Mouse (Mus musculus) skeletal muscle tissue, adult 2 months (tissue): ENCODE data around the gene Dab2ip.

Source experiments
- DNase-seq: peaks from one replicate; pipeline ENCODE4 v3.0.0-alpha.2; 2012; ENCODE audit warnings: low read depth, low spot score

The Dab2ip gene

GRCm38 (mm10) chr2:35595102-35595501 is 37.0 kb downstream of the Dab2ip start:
- DNase-seq: no peak

DNA sequence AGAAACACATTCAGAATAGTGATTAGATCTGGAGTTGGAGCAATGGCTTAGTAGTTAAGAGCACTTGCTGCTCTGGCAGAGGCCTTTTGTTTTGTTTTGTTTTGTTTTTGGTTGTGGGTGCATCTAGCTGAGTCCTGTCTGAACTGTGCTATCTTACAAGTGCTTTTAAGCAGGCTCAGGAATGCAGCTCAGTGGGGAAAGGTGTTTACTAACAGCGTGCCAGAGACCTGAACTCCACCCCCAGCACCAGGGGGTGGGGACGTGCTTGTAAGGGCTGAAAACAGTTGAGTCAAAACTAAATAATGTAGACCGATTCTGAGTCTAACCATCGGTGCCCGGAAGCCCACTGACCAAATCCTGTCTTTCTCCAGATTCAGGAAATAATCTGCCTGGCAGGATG is 37.7 kb downstream of the Dab2ip start:
- DNase-seq: no peak

- no peak for DNase-seq
These were observed 38.7 kb downstream of the Dab2ip start for GRCm38 (mm10) chr2:35596796-35597195.

GRCm38 (mm10) chr2:35598819-35599218 is 40.8 kb downstream of the Dab2ip start:
- no peak for DNase-seq

DNA sequence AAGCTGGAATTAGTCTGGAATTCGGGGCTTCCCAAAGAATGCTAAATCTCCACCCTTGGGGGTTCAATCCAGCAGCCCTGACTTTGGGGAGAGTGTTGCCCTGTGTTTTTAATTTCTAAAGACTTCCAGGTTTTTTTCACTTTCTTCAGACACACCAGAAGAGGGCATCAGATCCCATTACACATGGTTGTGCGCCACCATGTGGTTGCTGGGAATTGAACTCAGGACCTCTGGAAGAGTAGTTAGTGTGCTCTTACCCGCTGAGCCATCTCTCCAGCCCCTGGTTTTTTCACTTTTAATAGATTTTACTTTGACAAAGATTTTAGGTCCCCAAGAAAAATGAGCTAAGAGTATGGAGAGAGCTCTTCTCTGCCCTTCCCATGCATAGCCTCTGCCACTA is 43.6 kb downstream of the Dab2ip start:
- no peak for DNase-seq

DNA sequence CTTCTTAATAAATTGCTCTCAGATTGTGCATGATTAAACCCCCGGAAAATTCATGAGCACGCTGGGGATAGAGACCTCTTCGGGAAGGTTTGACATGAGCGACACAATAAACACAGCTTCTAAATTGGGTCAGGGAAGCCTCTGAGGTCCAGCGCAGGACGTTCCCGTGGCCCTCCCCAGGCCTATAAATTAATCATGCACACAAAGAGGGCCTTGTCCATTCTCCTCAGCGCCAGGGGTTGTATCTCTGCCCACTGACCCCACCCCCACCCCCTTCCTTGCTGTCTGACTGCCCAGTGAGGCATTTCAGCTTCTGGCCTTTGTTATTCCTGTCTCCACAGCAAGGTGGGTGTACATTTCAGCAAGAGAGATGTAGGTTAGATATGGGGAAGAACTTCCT is 49.4 kb downstream of the Dab2ip start:
- DNase-seq: no peak

GRCm38 (mm10) chr2:35608856-35609255 is 50.8 kb downstream of the Dab2ip start:
- DNase-seq: no peak

DNA sequence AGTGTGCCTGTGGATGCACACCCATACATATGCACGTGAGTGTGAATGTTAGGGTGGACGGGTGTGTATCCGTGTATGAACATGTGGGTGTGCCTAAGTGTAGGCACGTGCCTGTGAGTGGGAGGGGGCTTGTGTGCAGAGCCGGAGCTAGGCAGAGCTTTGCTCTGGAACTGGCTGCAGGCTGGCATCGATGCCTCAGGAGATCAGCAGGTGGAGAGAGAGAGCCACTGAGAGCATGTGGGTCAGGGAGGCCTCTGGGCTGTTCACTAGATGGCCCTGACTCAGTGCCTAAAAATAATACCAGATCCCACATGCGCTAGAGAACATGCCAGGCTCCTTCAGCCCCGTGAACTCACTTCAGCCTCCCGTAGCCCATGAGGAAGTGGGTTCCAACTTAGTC is 51.3 kb downstream of the Dab2ip start:
- peak; percentile 77 for DNase-seq

DNA sequence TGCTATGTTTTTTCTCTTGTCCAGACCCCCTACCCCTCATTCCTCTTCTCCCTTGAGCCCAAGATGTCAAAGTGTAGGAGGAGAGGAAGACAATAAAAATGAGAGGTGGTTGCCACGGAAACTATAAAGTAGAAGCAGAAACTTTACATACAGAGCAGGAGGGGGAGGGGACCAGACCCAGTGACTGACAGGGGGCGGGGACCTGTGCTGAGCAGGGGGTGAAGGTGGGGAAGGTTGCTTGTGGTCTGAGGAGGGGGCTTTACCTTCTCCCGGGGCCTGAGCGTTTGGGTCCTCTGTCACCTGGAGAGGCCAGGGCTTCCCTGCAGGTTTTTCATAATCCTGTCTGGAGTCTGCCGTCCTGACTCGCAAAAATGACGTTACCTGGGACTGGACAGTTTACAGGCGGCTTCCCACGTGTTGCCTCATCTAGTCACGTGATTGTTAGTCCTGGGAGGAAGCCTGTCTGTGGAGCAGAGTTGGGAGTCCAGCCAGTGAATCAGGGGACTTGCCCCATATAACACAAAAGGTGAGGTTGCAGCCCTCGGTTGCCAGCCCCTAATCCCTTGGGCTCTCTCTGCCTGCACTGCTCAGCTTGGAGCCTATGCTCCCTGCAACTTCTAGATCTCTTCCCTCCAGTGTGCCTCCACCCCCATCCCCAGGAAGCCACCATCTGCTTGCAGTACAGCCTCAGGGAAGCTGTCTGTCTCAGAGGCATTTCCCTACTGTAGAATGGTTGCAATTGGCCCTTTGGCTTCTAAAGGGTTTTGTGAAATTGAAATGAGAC is 52.3 kb downstream of the Dab2ip start:
- no peak for DNase-seq

- DNase-seq: no peak
These were observed 52.9 kb downstream of the Dab2ip start for GRCm38 (mm10) chr2:35610976-35611375.

- DNase-seq: no peak
These were observed 53.6 kb downstream of the Dab2ip start for GRCm38 (mm10) chr2:35611645-35612044.

DNA sequence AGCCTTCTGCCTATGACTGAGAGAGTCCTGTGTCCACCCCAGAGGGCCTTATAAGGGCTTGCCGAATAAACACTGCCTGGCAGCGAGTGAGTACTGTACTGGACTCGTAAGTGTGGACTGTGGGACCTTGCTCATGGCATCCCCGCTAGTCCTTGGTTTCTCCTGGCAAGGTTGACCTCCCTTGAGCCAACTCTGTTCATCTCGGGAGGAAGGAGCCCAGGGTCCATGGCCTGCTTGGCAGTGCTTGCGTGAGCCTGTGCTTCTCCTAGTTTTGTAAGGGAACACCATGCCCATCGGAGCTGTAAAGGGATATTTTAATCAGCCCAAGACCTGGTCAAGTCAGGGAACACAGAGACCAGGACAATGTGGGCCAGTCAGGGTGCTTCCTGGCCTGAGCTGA is 54.2 kb downstream of the Dab2ip start:
- DNase-seq: peak; percentile 70

DNA sequence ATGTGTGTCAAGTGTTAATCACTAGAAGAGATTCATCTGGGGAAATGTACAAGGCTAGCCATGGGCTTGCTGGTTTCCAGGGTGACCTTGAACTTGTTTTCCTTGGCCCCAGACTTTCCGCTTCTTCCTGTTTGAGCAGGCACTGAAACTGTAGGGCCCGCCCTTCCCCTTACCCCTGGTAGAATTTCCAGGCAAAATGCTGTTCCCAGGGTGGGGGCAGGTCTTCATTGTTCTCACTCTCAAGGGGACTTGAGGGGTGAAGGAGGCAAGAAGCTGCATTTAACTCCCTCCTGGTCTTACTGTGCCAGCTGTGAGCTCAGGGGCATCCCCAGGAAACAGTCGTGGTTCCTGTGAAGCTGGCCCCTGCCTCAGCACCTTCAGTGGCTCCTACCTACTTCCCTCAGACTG is 55.9 kb downstream of the Dab2ip start:
- DNase-seq: no peak

DNA sequence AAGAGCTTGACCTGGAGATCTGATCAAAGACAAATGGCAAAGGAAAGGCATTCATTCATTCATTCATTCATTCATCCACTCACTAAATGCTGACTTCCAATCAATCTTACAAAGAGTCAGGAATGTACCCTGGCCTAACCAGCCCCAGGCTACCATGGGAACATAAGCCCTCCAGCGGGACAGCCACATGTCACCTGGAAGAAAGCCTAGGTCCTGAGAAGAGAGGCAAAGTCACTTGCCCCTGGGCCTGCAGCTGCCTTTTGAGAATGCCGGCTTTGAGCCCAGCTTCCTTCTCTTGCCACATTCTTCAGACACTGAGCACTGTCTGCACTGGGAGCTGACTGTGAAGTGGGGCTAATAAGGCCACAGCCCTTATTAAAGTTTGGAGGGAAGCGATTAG is 56.3 kb downstream of the Dab2ip start:
- no peak for DNase-seq

DNA sequence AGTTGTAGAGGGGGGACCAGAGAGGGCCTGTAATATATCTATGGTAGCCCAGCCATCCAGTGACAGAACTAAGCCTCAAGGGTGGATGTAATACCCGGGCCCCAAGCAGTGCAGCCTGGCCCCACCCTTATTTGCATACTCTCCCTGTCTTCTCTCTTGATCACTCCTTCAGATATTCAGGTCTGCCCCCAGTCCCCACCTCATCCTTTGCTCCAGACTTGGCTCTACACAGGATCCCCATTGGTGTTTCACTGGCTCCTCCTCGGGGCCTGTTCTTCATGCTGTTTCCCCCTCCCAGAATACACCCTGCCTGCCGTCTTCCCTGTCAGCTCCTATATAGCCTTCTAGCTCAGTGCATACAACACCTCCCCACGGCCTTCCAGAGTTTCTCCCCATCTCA is 57.3 kb downstream of the Dab2ip start:
- DNase-seq: no peak

DNA sequence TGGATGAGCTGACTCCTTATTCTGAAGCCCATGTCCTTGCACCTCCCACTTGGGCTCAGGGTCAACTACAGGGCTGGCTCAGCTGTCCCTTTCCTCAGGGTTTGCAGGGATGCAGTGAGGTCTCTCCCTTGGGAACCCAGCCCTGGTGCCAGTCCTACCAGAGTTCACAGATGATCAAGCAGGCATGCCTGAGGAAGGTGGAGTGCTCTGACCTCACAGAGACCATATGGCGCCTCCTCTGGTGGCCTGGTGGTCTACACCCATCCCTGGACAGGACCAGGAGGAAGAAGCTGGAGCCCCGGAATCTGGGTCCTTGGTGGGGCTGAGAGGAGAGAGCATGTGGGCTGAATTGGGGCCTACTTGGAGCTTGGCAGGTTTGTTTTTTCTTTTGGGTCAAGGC is 57.9 kb downstream of the Dab2ip start:
- no peak for DNase-seq

DNA sequence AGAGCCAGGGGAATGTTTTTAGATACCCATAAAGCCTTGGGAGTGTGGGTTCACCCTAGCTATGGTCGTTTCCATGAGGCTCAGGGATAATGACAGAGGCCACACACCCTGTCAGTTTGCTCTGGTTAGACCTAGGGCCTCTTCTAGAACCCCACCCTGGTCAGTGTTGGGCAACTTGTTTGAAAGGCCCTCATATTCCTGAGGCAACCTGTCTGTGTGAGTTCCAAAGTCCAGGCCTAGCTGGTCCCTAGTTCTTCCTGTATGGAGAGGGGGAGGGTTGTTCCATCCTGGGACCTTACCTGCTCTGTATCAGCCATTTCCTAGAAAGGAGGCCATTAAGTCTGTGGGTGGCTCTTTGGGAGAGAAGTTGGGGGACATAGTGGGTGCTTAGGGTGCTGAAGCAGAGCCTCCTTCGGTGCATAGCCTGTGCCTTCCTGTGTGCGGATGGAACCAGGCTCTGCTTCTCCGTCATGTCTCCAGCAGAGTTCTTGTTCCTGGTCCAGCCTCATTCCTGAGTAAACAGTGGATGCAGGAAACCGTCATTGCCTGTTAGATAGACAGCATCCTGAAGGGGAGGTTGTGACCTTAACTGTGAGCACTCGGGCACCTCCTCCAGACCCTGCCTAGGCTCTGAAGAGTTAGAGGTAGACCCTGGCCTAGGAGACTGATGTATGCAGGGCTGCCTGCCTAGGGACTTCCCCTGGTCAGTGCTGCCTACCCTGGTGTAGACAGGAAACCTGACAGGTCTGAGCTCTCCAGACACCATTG is 59.0 kb downstream of the Dab2ip start:
- DNase-seq: no peak

- no peak for DNase-seq
These were observed 60.9 kb downstream of the Dab2ip start for GRCm38 (mm10) chr2:35618981-35619380.

GRCm38 (mm10) chr2:35619532-35619931 is 61.5 kb downstream of the Dab2ip start:
- DNase-seq: no peak

GRCm38 (mm10) chr2:35620364-35621224 is 62.5 kb downstream of the Dab2ip start:
- no peak for DNase-seq

DNA sequence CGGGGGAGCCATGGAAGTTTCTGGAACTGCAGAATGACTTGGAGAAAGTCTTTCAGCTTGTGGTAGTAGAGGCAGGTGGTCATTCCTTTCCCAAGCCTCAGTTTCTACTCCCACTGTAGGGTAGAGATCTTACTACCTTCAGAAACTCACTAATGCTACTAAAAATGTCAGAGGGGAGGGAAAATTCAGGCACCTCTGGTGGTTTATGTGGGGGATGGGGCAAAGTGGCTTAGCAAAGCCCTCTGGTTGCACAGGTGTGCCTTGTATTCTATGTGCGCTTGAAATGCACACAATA is 63.1 kb downstream of the Dab2ip start:
- DNase-seq: no peak

- DNase-seq: no peak
These were observed 63.7 kb downstream of the Dab2ip start for GRCm38 (mm10) chr2:35621796-35622195.
